Mouse (Mus musculus) cerebellum, adult 9-11 months (tissue): ENCODE measurements at regions not wholly inside any gene's neighbourhood (a gene's known extent, or its start where the extent isn't known, plus 50 kb on each side); places are given as distances from the start of the nearest gene placed in this dataset.

Experiments
- DNase-seq: peaks from one replicate; pipeline ENCODE4 v3.0.0; 2022

DNA sequence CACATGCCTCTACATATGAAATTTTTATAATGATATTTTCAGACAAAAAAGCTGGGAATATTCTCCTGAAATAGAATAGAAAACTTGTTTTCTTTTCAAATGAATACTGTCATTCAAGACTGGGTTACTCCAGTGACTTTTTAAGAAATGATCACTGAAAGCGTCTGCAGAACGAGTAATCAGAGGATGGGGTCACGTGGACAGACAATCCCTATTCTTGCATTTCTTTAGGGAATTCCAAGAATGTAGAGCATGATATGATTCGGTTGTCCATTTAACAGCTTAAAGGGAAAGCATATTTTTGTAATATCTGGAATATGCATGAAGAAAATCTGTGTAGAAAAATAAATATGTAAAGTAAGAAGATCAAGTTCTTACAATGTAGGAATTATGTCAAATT, 65.6 kb downstream of the 4933402N22Rik start:
- DNase-seq = no peak

- DNase-seq = no peak
Observed at GRCm38 (mm10) chr5:11989140-11989539, 71.3 kb downstream of the 4933402N22Rik start.

GRCm38 (mm10) chr5:12000777-12001176, 82.9 kb downstream of the 4933402N22Rik start:
- no peak for DNase-seq

DNA sequence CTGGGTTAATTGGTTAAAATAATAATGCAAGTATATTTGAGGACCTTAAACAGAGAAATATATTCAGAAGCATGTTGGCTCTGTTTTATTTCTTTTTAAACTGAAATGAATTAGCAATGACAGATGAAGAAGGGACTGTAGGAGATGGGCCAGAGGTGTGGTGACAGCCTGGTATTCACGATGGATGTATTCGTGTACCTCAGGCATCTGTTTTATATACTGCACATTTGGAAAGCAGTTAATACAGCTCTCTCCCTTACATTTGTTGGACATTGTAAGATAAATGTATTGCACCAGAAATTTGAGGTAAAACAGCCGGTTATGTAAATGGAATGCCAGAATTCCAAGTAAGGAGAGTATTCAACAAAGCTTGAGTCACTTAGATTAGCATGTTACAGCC, 88.6 kb downstream of the 4933402N22Rik start:
- DNase-seq = no peak

DNA sequence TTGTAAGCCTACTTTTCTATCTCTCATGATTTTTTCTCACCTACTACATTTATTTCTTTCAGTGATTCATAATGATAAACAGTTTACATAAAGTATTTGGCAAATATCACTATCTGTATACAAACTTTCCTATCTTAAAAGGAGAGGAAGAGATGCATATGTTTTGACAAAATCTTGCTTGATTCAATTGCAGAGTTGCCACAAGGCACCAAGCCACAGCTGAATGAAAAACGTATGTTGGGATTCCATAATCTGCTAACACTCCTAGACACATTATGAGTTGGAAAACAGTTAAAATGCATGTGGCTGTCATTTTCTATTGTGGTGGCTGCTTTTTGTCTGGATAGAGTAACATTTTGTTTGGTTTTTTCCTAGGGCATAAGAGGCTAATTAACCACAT, 98.5 kb downstream of the 4933402N22Rik start:
- DNase-seq = no peak

- no peak for DNase-seq
Observed at GRCm38 (mm10) chr5:12020489-12020888, 102.6 kb downstream of the 4933402N22Rik start.

GRCm38 (mm10) chr5:12024705-12025383, 107.0 kb downstream of the 4933402N22Rik start:
- DNase-seq = no peak

- peak; percentile 4 for DNase-seq
Observed at GRCm38 (mm10) chr5:12030002-12030401, 112.2 kb downstream of the 4933402N22Rik start.

DNA sequence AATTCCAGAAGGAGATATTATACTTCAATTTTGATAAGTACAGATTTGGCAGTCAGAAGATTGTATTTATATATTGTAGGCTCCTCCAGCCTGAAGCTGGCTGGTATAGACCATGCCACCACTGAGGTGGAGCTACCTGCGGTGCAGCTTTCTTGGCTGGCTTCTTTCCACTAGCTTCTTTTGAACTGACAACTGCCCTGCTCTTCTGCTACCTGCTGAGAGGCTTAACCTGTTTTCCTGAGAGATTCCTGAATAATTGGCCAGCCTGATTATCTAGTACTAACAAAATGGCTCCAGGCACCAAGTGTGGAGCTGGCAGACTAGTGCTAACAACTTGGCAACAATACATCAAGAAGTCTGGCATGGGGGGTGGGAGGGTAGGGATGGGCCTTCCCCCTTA, 132.0 kb downstream of the 4933402N22Rik start:
- DNase-seq = no peak

- DNase-seq = no peak
Observed at GRCm38 (mm10) chr5:12080191-12080590, 162.3 kb downstream of the 4933402N22Rik start.

DNA sequence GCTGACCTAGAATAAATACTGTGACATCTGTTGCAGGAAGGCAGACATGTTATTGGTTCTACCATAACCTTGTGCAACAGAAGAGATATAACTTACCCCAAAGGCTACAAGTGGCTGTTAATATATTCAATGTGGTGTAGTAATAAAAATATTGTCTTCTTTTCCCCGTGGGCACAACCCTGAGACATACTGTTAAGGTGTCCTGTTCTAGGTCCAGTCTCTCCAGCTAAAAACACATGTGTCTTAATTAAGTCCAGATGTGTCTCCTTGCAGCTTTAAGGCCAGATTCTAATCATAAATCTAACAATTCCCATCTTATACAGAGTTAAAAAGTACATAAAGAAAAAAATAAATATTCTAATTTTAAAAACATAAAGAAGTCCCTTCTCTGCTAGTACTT, 175.8 kb downstream of the 4933402N22Rik start:
- DNase-seq = no peak

DNA sequence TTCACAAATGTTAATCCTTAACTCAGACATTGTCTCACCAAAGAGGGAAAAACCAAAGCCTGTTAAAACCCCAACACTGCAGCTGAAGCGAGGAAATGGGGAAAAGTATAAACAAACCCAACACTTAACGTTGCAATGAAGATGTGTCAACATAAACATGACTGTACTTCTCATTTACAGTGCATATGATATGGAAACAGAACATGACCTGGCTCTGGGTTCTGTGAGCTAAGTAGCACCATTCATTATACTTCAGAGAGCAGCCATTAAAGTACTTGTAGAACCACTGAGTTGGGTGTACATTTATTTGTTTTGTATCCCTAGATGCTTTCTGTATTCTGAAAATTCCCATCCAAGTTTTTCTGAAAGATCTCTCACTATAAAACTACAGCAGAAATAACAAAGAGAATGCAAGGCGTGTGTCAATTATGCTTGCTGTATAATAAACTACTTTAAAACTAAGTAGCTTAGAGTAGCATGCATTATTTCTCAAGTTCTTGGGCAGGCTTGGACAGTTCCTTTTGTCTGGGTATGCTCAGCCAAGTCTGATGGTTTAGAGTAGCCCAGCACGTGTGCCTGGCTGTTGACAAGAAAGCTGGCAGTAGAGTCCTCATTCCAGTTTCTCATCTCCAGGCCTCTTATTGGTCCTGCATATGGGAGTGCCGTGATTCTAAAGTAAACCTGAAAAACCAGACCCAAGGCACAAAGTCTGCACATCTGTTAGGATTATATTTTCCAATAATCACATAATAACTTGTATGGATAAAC, 198.9 kb downstream of the 4933402N22Rik start:
- DNase-seq = no peak

- no peak for DNase-seq
Observed at GRCm38 (mm10) chr5:12124935-12125334, 207.1 kb downstream of the 4933402N22Rik start.

DNA sequence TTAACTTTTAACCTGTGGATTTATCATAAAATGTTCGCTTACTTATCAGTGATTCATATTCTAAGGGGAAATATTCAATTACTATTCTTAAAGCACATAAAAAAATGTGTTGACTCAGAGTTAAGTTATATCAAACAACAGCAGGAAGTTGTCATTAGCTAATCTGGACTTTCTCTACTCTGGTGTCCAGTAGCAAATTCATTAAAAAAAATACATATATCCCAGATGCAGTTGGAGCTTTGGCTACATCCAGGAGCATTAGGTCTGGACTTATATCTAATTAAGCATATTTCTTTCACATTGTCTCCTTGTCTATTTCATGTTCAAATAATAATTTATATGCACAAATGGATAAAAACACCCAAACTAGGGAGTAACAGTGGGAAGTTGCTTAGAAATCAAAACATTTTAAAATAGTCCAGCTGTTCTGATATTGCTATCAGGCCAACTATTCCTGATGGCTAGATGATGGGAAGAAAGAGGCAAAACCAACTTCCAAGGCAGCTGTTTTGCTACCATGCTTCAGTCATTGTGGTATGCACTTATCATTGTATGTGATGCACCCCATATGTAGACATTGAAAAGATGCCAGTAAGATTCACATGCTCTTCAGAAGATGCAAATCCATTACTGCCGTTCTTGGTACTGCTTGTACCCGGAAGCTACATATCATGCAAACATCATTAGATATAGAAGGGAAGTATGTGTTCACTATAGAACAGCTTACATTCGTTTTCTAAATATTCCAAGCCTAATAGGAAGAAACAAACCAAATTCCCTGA, 209.8 kb downstream of the 4933402N22Rik start:
- DNase-seq = no peak

DNA sequence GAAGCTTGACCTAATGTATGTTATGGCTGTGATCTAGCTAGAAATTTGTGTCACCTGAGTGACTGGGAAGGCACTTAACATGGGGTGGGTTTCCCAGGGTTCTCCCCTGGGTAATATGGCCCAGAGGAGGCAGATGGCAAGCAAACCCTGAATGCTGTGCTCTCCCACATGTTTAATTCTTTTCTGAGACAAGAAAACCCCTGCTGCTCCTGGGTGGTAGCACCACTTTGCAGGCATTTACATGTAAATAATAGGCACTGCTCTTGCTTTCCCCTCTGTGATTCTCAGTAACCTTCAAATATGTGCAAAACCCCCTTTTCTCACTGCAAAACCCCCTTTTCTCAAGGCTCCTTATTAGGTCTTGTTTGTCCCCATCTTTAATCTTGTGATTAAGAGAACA, 221.1 kb downstream of the 4933402N22Rik start:
- DNase-seq = no peak

DNA sequence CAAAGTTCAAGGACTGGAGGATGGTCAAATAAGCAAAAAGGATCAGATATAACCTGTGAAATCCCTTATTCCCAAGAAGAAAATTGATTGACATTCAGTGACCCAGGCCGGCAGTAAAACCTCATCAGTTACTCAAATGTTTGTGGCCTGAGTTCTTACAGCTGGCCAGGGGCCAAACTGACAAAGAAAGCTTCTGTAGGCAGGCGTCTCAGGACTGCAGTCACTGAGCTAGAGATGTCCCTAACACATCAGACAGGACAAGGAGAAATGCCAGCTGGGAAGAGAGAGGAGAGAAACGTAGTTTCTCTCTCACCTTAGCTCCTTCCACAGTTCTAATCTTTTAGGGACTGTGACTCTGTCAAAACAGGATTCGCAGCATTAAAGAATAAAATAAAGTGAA, 229.9 kb upstream of the Sema3d start:
- no peak for DNase-seq

GRCm38 (mm10) chr5:12154551-12155091, 228.6 kb upstream of the Sema3d start:
- no peak for DNase-seq

DNA sequence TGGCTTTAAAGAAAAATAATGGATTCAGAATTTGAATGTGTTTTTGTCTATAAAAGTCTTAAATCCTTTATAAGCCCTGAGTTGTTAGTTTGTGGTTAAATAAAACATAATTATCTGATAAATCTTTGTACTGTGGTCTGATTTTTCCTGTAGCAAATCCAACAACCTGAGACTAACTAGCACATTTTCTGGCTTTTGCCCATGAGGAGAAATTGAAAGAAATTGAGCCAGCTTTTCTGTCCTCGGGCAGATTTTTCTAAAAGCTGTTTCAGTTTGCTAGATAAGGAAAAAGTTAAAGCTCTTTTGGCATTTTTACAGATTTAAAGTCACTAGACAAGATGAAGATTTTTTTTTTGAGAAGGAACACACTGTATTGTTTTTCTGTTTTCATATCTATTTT, 191.5 kb upstream of the Sema3d start:
- DNase-seq = no peak

DNA sequence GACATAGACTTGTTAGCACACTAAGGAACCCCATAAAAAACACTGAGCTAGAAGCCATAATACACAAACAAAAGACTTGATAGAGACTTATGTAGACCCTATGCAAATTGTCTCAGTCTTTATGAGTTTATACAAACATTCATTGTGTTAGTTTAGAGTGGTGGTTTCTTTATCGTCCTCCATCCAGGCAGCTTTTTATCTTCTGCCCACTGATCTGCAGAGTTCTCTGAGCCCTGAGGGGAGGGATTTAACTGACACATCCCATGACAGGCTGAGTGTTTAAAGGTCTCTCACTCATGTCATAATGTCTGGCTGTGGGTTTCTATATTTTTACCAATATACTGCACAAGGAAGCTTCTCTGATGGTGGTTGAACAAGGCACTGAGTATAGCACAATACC, 175.7 kb upstream of the Sema3d start:
- DNase-seq = no peak

DNA sequence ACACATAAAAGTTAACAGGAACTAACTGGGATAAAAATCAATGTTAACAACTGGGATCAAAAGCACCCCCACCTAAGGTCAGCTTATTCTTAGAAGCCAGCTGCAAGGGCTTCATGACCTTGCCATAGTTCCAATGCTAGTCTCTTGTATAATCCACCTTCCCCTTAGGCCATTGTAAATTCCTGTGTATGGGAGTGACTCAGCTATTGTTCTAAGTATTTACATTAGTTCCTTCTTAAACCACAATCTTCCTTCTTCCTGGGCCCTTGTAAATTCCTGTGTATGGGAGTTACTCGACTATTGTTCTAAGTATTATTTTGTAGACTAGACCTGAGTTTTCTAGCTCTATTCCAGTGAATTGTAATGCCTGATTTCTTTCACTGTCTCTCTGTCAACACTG, 173.6 kb upstream of the Sema3d start:
- no peak for DNase-seq

DNA sequence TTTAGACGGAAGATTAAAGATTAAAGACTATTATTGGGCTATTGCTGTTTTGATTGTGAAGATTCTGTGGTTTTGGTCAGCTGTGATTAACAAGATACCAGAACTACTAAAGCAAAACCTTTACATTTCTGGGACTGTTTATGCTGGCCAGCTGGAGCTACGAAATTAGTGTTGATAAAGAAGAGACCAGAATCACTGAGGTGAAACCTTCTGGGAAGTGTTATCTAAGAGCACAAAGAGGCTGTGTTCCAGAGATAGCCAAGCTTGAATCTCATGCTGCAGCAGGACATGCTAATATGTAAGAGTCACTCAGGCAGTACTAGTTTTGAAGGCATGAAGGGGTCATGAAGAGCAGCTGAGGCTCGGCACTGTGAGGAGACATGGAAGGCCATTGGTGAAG, 169.7 kb upstream of the Sema3d start:
- no peak for DNase-seq

DNA sequence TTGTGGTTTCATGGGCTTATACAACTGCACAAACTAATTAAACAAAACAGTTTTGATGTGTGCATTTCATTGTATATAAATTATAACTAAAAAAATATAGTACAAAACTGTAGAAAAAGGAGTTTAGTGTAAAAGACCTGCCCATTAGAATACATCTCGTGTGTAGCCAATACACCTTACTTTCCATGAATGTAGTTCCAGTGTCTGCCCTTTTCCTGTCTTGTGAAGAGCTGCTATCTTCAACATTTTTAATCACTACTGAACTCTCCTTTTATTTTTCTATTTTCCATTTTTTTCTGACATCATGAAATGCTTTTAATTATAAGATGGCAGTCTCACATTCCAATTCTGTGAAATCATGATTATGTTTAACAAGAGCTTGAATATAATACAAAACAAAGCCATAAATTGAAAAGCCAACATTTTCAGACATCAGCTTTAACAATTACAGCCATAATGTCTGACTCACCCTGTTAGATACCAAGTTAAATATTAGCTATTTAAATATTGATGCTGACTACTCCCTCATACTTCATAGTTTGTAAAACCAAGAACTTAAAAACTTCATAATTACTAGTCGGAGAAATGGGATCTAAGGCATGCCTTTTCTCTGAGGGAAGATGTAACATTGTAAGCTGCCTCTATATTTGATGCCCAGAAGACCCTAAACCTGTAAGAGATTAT, 163.6 kb upstream of the Sema3d start:
- no peak for DNase-seq

DNA sequence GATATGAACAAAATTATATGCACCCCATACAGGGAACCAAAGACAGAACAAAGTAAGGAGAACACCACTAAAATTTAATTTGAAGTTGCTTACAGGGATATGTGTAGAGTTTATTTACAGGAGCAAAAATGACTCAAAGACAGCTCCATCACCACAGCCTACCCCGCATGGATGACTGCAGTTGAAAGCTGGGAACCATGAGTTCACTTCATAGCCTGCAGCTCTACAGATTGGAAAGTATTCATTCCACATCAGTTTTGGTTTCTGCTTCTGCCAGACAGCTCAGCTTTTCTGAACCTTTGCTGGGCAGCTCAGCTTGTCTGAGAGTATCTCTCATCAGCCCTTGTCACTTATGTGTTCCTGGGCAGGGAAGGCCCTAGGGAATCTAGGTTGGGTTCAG, 160.6 kb upstream of the Sema3d start:
- no peak for DNase-seq
